Mouse (Mus musculus): ENCODE measurements around the gene Evi5l.

Evi5l gene

GRCm38 (mm10) chr8:4165852-4166751, at the start of gene Evi5l:
TSS of gene Evi5l (plus strand) at chr8:4166567.
- peak; percentile 97 to 100 for DNase-seq

GRCm38 (mm10) chr8:4133798-4134197, 32.6 kb upstream of the Evi5l start, which contains the start of gene Cd209g:
TSS of gene Cd209g (plus strand) at chr8:4134098.
- no peak for DNase-seq

GRCm38 (mm10) chr8:4139660-4140646, 26.4 kb upstream of the Evi5l start:
- DNase-seq: peak; percentile 76 to 81

- no peak for DNase-seq
These were observed 24.6 kb upstream of the Evi5l start for GRCm38 (mm10) chr8:4141721-4142120.

GRCm38 (mm10) chr8:4147272-4147671, 19.1 kb upstream of the Evi5l start:
- DNase-seq: no peak

GRCm38 (mm10) chr8:4154878-4155277, 11.5 kb upstream of the Evi5l start:
- DNase-seq: no peak

- no peak for DNase-seq
These were observed 3.6 kb upstream of the Evi5l start for GRCm38 (mm10) chr8:4162786-4163185.

GRCm38 (mm10) chr8:4165176-4165851, 1.1 kb upstream of the Evi5l start:
- DNase-seq: peak; percentile 24 to 27

- DNase-seq: no peak
These were observed 636 bp downstream of the Evi5l start for GRCm38 (mm10) chr8:4166881-4167525.

- no peak for DNase-seq
These were observed 1.6 kb downstream of the Evi5l start for GRCm38 (mm10) chr8:4167918-4168317.

- no peak for DNase-seq
These were observed 6.1 kb downstream of the Evi5l start for GRCm38 (mm10) chr8:4172486-4172885.

GRCm38 (mm10) chr8:4174018-4174417, 7.7 kb downstream of the Evi5l start:
- DNase-seq: no peak

- no peak for DNase-seq
These were observed 17.0 kb downstream of the Evi5l start for GRCm38 (mm10) chr8:4183409-4183808.

GRCm38 (mm10) chr8:4186151-4186550, 19.8 kb downstream of the Evi5l start:
- no peak for DNase-seq

GRCm38 (mm10) chr8:4188605-4189004, 22.2 kb downstream of the Evi5l start:
- no peak for DNase-seq

GRCm38 (mm10) chr8:4189031-4189722, 22.8 kb downstream of the Evi5l start:
- no peak for DNase-seq

- DNase-seq: no peak
These were observed 25.9 kb downstream of the Evi5l start for GRCm38 (mm10) chr8:4192305-4192704.

- DNase-seq: peak; percentile 87 to 91
These were observed 26.6 kb downstream of the Evi5l start for GRCm38 (mm10) chr8:4192807-4193587.

- DNase-seq: no peak
These were observed 27.2 kb downstream of the Evi5l start for GRCm38 (mm10) chr8:4193588-4193894.

- DNase-seq: no peak
These were observed 35.0 kb downstream of the Evi5l start for GRCm38 (mm10) chr8:4201321-4201720.

Measured in cerebellum, adult 18-20 months (tissue).